Mouse (Mus musculus) ES-E14 (cell line): Measurements from ENCODE around the gene Slc25a42. TPM values are rescaled to one million over a fixed set of nuclear protein-coding genes. Genes with fewer than 3 reads are reported as not detected.

ENCODE experiments used
- DNase-seq: peaks from one replicate; pipeline ENCODE4 v3.0.0-alpha.2; 2013; ENCODE audit warnings: low read depth, low spot score
- H3K27ac ChIP-seq: 2 replicates; pipeline ENCODE4 v1.5.1; 2012; ENCODE audit warnings: low read depth, mild to moderate bottlenecking, low read length, moderate library complexity, mixed read lengths; ENCODE audit not compliant: poor library complexity, insufficient read depth, severe bottlenecking
- H3K36me3 ChIP-seq: 2 replicates; pipeline ENCODE4 v1.6.1; 2012; ENCODE audit warnings: mild to moderate bottlenecking, low read length, moderate library complexity, mixed read lengths; ENCODE audit not compliant: control insufficient read depth, poor library complexity, insufficient read depth, severe bottlenecking
- H3K4me1 ChIP-seq, 2 experiments: fragments of 150-350 bp in 1 of 2; sonication (generic) in 1 of 2; 2 replicates each; pipeline ENCODE4 v1.6.1; 2012; ENCODE audit warnings: low read length in 2 of 2, mild to moderate bottlenecking in 1 of 2, mixed read lengths in 1 of 2; ENCODE audit not compliant: control insufficient read depth in 2 of 2, insufficient read depth in 2 of 2, poor library complexity in 1 of 2
- H3K4me3 ChIP-seq, 2 experiments: fragments of 150-350 bp in 1 of 2; sonication (generic) in 1 of 2; 2 replicates each; pipeline ENCODE4 v1.5.1; 2012; ENCODE audit warnings: low read length in 2 of 2, low read depth in 1 of 2, mild to moderate bottlenecking in 1 of 2, mixed read lengths in 1 of 2; ENCODE audit not compliant: insufficient read depth in 1 of 2, poor library complexity in 1 of 2, severe bottlenecking in 1 of 2
- H3K9ac ChIP-seq: 2 replicates; pipeline ENCODE4 v1.6.1; 2012; ENCODE audit warnings: low read depth, mild to moderate bottlenecking, low read length, mixed read lengths; ENCODE audit not compliant: poor library complexity, insufficient read depth, severe bottlenecking
- H3K9me3 ChIP-seq: fragments of 150-350 bp; sonication (generic); 2 replicates; pipeline ENCODE4 v1.6.1; 2012; ENCODE audit warnings: low read depth, mild to moderate bottlenecking, low read length; ENCODE audit not compliant: control insufficient read depth, insufficient read depth
- CHD2 ChIP-seq: IDR thresholded peaks from 2 replicates; pipeline ENCODE4 v1.6.1; 2014; ENCODE audit warnings: mild to moderate bottlenecking, low read depth, low read length, inconsistent platforms
- HCFC1 ChIP-seq: IDR thresholded peaks from 2 replicates; pipeline ENCODE4 v1.6.1; 2012; ENCODE audit warnings: low read length, inconsistent platforms, borderline replicate concordance; ENCODE audit not compliant: insufficient read depth
- MAFK ChIP-seq: IDR thresholded peaks from 2 replicates; pipeline ENCODE4 v1.6.1; 2014; ENCODE audit warnings: mild to moderate bottlenecking, low read depth, low read length, inconsistent platforms; ENCODE audit not compliant: insufficient read depth
- ZC3H11A ChIP-seq: IDR thresholded peaks from 2 replicates; pipeline ENCODE4 v1.6.1; 2012; ENCODE audit warnings: low read depth, mild to moderate bottlenecking, inconsistent platforms, low read length, borderline replicate concordance
- ZNF384 ChIP-seq: IDR thresholded peaks from 2 replicates; pipeline ENCODE4 v1.6.1; 2012; ENCODE audit warnings: low read depth, low read length, inconsistent platforms
- in situ Hi-C, 2 experiments: fragments of 600-800 bp; cut with MboI; formaldehyde crosslinking; loops; one replicate each; pipeline ENCODE4 v1.15.1; 2025; ENCODE audit warnings: low sequenced_read_pairs in 2 of 2, inconsistent platforms in 1 of 2; ENCODE audit not compliant: unreplicated experiment in 2 of 2
- total RNA-seq: library from RNA; depleted of rRNA; stranded (reverse); fragments of 300-350 nt; gene quantifications from 2 replicates; pipeline ENCODE4 v1.2.3, GENCODE M21; 2012

Slc25a42 gene
- total RNA-seq, 1 experiment: 5.8 TPM

- H3K4me3 ChIP-seq: no peak overlapping the region
- H3K36me3 ChIP-seq: peaks cover 7% of the 10 kb centered on the region; the same call in 1 of the 2 replicates
- DNase-seq: no peak
- H3K27ac ChIP-seq: no peak overlapping the region
- peaks cover 0 to 4% of the 10 kb centered on the region in 2 experiments; a peak in 1 of 4 replicates for H3K4me1 ChIP-seq
- in situ Hi-C loops: no loop called here
- no peaks in the 10 kb centered on the region for H3K9me3 ChIP-seq
- no peak overlapping the region for H3K9ac ChIP-seq
- TF ChIP-seq HCFC1 (no peak), CHD2 (no peak), ZC3H11A (no peak), ZNF384 (no peak), MAFK (no peak)
Measured at GRCm38 (mm10) chr8:70181212-70181902, 30.7 kb downstream of the Slc25a42 start.

DNA sequence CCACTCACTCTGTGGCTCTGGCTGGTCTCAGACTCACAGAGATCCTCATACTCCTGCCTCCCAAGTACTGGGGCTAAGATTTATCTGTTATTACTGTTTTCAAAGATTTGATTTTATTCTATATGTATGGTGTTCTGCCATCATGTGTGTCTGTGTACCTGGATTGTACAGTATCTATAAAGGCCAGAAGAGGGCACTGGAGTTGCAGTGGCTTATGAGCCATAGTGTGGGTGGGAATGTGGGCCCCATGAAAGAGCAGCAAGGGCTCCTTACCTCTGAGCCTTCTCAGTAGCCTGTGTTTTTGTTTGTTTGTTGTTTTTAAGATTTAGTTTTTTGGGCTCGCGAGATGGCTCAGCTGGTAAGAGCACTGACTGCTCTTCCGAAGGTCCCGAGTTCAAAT lies 33.0 kb downstream of the Slc25a42 start:
- H3K9me3 ChIP-seq: no peaks in the 10 kb centered on the region
- DNase-seq: no peak
- no peak overlapping the region for H3K4me3 ChIP-seq
- no peak overlapping the region for H3K9ac ChIP-seq
- H3K4me1 ChIP-seq: peaks cover 0 to 5% of the 10 kb centered on the region in 2 experiments; a peak in 1 of 4 replicates
- in situ Hi-C loops: no loop called here
- no peak for TF ChIP-seq ZC3H11A
- peaks cover 10% of the 10 kb centered on the region; the same call in 1 of the 2 replicates for H3K36me3 ChIP-seq
- H3K27ac ChIP-seq: no peak overlapping the region

DNA sequence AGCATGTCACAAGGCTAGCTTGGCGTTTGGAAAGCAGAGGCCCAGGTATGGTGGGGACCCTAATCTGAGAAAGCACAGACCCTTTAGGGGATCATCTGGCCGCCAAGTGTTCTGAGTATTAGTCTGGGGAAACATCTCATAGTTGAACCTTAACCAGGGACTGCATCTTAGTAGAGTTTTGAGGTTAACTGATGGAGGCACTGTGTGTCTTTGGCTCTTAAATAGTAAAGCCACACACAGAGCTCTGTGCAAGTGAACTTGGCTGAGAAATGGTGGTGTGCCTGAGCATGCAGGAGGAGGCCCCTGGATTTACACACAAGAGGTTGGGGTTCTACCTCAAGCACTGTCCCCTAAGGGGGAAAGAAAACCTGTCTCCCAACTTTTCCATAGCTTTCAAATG lies 33.9 kb downstream of the Slc25a42 start:
- Histone ChIP-seq H3K4me1 (peaks cover 0 to 9% of the 10 kb centered on the region in 2 experiments; a peak in 2 of 4 replicates), H3K9me3 (no peaks in the 10 kb centered on the region), H3K4me3 (no peak overlapping the region), H3K36me3 (peaks cover 10% of the 10 kb centered on the region; the same call in 1 of the 2 replicates), H3K27ac (no peak overlapping the region), H3K9ac (no peak overlapping the region)
- in situ Hi-C loops: no loop called here
- TF ChIP-seq ZC3H11A: no peak
- peak; percentile 93 for TF ChIP-seq ZNF384
- DNase-seq: no peak

GRCm38 (mm10) chr8:70174079-70174478 lies 38.0 kb downstream of the Slc25a42 start:
- TF ChIP-seq CHD2: no peak
- no peak for TF ChIP-seq ZC3H11A
- no peak for TF ChIP-seq HCFC1
- no peak for TF ChIP-seq ZNF384
- TF ChIP-seq MAFK: no peak
- in situ Hi-C loops: no loop called here
- Histone ChIP-seq H3K9me3 (no peaks in the 10 kb centered on the region), H3K9ac (no peak overlapping the region), H3K4me1 (peaks cover 1 to 11% of the 10 kb centered on the region in 2 experiments; a peak in 2 of 4 replicates), H3K27ac (no peak overlapping the region), H3K36me3 (peaks cover 10% of the 10 kb centered on the region; the same call in 1 of the 2 replicates), H3K4me3 (no peak overlapping the region)
- no peak for DNase-seq

- no peak overlapping the region for H3K4me3 ChIP-seq
- DNase-seq: no peak
- H3K4me1 ChIP-seq: peaks cover 1 to 11% of the 10 kb centered on the region in 2 experiments; a peak in 2 of 4 replicates
- no peak overlapping the region for H3K27ac ChIP-seq
- H3K36me3 ChIP-seq: peaks cover 10% of the 10 kb centered on the region; the same call in 1 of the 2 replicates
- in situ Hi-C loops: no loop called here
- H3K9ac ChIP-seq: no peak overlapping the region
- no peaks in the 10 kb centered on the region for H3K9me3 ChIP-seq
- no peak for TF ChIP-seq MAFK
- no peak for TF ChIP-seq ZNF384
- TF ChIP-seq HCFC1: no peak
- no peak for TF ChIP-seq CHD2
- TF ChIP-seq ZC3H11A: no peak
Measured at GRCm38 (mm10) chr8:70173320-70173719, 38.8 kb downstream of the Slc25a42 start.
